Mouse (Mus musculus): ENCODE data around the gene Agtrap.

GRCm38 (mm10) chr4:148116657-148117056 lies 28.8 kb upstream of the Agtrap start:
- TF ChIP-seq POLR2A (IDR thresholded peaks at IDR 0.05; ENCODE audit: control insufficient read depth, extremely low read depth, insufficient read depth, low read length, poor library complexity) (no peak), CTCF (IDR thresholded peaks at IDR 0.05; ENCODE audit: borderline replicate concordance, control insufficient read depth, extremely low read depth, insufficient read depth, low read length, poor library complexity) (no peak)

Measured in thymus, adult 2 months (tissue).